Mouse (Mus musculus) E14TG2a.4 (cell line): ENCODE measurements at regions not wholly inside any gene's neighbourhood (a gene's known extent, or its start where the extent isn't known, plus 50 kb on each side); places are given as distances from the start of the nearest gene placed in this dataset.

Experiments used
- CTCF ChIP-seq: conservative IDR thresholded peaks from 2 replicates; pipeline ENCODE4 v1.5.1; 2014; ENCODE audit warnings: low read length
- NANOG ChIP-seq: IDR thresholded peaks from 2 replicates; pipeline ENCODE4 v1.6.1; 2014; ENCODE audit warnings: borderline replicate concordance, low read length, mixed read lengths
- POU5F1 ChIP-seq: IDR thresholded peaks from 2 replicates; pipeline ENCODE4 v1.6.1; 2014; ENCODE audit warnings: low read length, borderline replicate concordance

DNA sequence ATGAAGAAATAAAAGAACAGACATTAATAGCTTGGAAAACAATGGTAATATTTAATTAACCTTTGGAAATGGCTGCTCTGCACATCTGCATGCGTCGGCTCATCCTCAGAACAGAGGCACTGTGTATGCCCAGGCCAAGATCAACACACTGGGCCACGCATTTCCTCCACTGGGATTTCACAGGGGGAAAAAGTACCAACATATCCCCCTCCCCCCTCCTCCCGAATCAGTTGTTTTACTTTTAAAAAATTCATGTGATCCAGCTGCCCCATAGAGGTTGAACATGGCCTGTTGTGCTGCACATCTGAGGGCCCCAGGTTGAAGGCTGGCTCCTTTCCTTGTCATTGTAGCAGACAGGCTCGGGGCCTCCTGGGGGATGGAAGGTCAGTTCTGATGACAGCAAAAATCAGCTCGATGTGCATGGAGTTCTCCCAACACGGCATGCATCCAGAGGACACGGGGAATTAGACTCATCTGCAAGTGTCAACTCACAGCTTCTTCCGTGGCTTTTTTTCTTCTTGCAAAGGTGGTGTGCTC lies 777.7 kb upstream of the Car8 start:
- TF ChIP-seq CTCF (no peak), POU5F1 (no peak), NANOG (no peak)
